Mouse (Mus musculus): ENCODE results near the gene Twist1.

- TF ChIP-seq POLR2A (IDR thresholded peaks at IDR 0.05; ENCODE audit: borderline replicate concordance, control insufficient read depth, low read depth, low read length) = no peak
- no peak for TF ChIP-seq CTCF (IDR thresholded peaks at IDR 0.05; ENCODE audit: control insufficient read depth, insufficient read depth, low read length)
Measured at GRCm38 (mm10) chr12:33958241-33959194, 1.0 kb downstream of the Twist1 start.
